16 mouse cellular contexts compared by ENCODE assay signal in the genomic region with DNA sequence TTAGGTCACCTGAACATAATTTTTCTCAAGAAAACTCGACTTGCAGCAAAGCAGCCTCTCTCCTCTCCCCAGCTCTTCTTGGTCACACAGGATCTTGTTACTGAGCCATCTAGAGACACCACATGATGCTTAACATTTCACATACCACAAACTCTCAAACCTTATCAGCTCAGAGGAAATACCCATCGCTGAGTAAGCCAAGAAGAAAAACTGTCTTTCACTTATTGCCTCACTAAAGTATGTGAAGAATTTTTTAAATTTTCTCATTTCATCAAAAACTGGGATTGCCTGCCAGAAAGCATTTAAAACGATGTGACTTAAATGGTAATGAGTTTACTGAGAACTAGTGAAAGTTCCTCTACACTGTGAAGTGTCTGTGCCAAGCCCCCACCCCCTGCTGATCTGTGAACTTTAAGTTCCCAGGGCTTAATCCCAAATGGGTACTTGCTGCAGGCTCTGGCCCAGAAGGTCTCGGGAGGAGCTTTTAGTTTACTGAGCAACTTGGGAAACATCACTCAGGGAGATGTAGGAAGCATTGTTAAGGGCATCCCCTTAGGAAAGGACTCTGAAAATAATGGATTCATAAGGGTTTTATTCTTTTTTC.
A peak's percentile ranks its signal among the peaks of the same experiment; 100 is the strongest.
DNase-seq lines count a peak whose midpoint lies in the region; ATAC-seq lines count a peak whose summit lies in the region.
"Had no signal": no experiment of that assay in that cellular context is flagged by ENCODE, and none has a peak within 500 bp of the region (broad histone marks: within the 10 kb centered on the region; RNA-seq: fewer than 3 reads in every experiment).

No protein-coding gene starts in this region.

- no peak overlapping the region for H3K27ac ChIP-seq in kidney, embryonic 15.5 days
- no peak overlapping the region for H3K27ac ChIP-seq in limb, embryonic 11.5 days (replicated peaks; ENCODE audit: low read depth, low read length)
- no peak overlapping the region for H3K27ac ChIP-seq in heart, embryonic 12.5 days (ENCODE audit: poor library complexity, severe bottlenecking)
- H3K27ac ChIP-seq: liver, embryonic 12.5 days; midbrain, embryonic 12.5 days; neural tube, embryonic 12.5 days had no signal

- no peaks in the 10 kb centered on the region for H3K36me3 ChIP-seq in kidney, embryonic 15.5 days
- H3K36me3 ChIP-seq in limb, embryonic 11.5 days (ENCODE audit: control insufficient read depth, insufficient read depth, low read length): no peaks in the 10 kb centered on the region
- no peaks in the 10 kb centered on the region for H3K36me3 ChIP-seq in heart, embryonic 12.5 days
- H3K36me3 ChIP-seq: liver, embryonic 12.5 days; midbrain, embryonic 12.5 days; neural tube, embryonic 12.5 days had no signal

- no peaks in the 10 kb centered on the region for H3K9me3 ChIP-seq in kidney, embryonic 15.5 days (replicated peaks)
- H3K9me3 ChIP-seq in limb, embryonic 11.5 days (ENCODE audit: control insufficient read depth, low read length): no peaks in the 10 kb centered on the region
- H3K9me3 ChIP-seq in heart, embryonic 12.5 days (replicated peaks): no peaks in the 10 kb centered on the region
- H3K9me3 ChIP-seq: liver, embryonic 12.5 days; midbrain, embryonic 12.5 days; neural tube, embryonic 12.5 days had no signal

- H3K9ac ChIP-seq in kidney, embryonic 15.5 days: no peak overlapping the region
- no peak overlapping the region for H3K9ac ChIP-seq in limb, embryonic 11.5 days (ENCODE audit: low read length)
- no peak overlapping the region for H3K9ac ChIP-seq in heart, embryonic 12.5 days
- H3K9ac ChIP-seq: liver, embryonic 12.5 days; midbrain, embryonic 12.5 days; neural tube, embryonic 12.5 days had no signal

- DNase-seq in kidney, postnatal 4 days: no peak
- DNase-seq in 416B (ENCODE audit: low read depth) (peak; percentile 72), ZHBTc4 (ENCODE audit: low read depth, low spot score) (peak; percentile 23)
- DNase-seq in limb, embryonic 11.5 days (ENCODE audit: low spot score): no peak
- DNase-seq in B cell, adult 2 months: no peak
- DNase-seq in testis, postnatal 14 days (ENCODE audit: low spot score): no peak
- DNase-seq: cerebellum, adult 9-11 months; heart, postnatal 36 days; retina, postnatal 1 day had no signal

- peaks cover 54% of the 10 kb centered on the region for H3K4me1 ChIP-seq in kidney, embryonic 15.5 days
- H3K4me1 ChIP-seq in limb, embryonic 11.5 days (ENCODE audit: control insufficient read depth, insufficient read depth, low read length): peaks cover 54% of the 10 kb centered on the region
- peaks cover 51% of the 10 kb centered on the region for H3K4me1 ChIP-seq in heart, embryonic 12.5 days (replicated peaks)

- WGBS in kidney, embryonic 15.5 days: 18% methylated on average over 4 of the region's 4 CpGs
- 12% methylated on average over 4 of the region's 4 CpGs for WGBS in limb, embryonic 11.5 days
- WGBS in heart, embryonic 12.5 days: 12% methylated on average over 4 of the region's 4 CpGs

- H3K4me3 ChIP-seq in kidney, embryonic 15.5 days (replicated peaks): no peak overlapping the region
- no peak overlapping the region for H3K4me3 ChIP-seq in limb, embryonic 11.5 days (ENCODE audit: low read depth, low read length)
- no peak overlapping the region for H3K4me3 ChIP-seq in heart, embryonic 12.5 days
- H3K4me3 ChIP-seq: liver, embryonic 12.5 days; midbrain, embryonic 12.5 days; neural tube, embryonic 12.5 days had no signal

- H3K27me3 ChIP-seq in kidney, embryonic 15.5 days: no peaks in the 10 kb centered on the region
- H3K27me3 ChIP-seq in limb, embryonic 11.5 days (ENCODE audit: control insufficient read depth, insufficient read depth, low read length): no peaks in the 10 kb centered on the region
- no peaks in the 10 kb centered on the region for H3K27me3 ChIP-seq in heart, embryonic 12.5 days (replicated peaks)
- H3K27me3 ChIP-seq: liver, embryonic 12.5 days; neural tube, embryonic 12.5 days had no signal

- no peak for ATAC-seq in kidney, embryonic 15.5 days (replicated peaks; ENCODE audit: low FRiP score)
- ATAC-seq in limb, embryonic 11.5 days (ENCODE audit: insufficient number of reproducible peaks, low FRiP score, low TSS enrichment, low read depth): no peak
- ATAC-seq in heart, embryonic 12.5 days (ENCODE audit: insufficient number of reproducible peaks, low FRiP score): no peak
- ATAC-seq: forebrain, embryonic 16.5 days; intestine, embryonic 16.5 days; liver, embryonic 12.5 days had no signal

- H3K4me2 ChIP-seq in kidney, embryonic 15.5 days: 0 out of 2 replicates have a peak overlapping the region, but pooled peaks have one; percentile 16
- 0 out of 2 replicates have a peak overlapping the region, but pooled peaks have one; percentile 24 for H3K4me2 ChIP-seq in limb, embryonic 11.5 days (ENCODE audit: low read depth, severe bottlenecking)
- no peak overlapping the region for H3K4me2 ChIP-seq in heart, embryonic 12.5 days
- H3K4me2 ChIP-seq: liver, embryonic 12.5 days; midbrain, embryonic 12.5 days; neural tube, embryonic 12.5 days had no signal

Comparison
In these comparisons a context has a peak if more than half of its experiments do, and no peak if none do; other contexts are left out.
1. DNase-seq: peak in 416B (single experiment) and ZHBTc4 (single experiment); none in kidney, postnatal 4 days (0 of 2), limb, embryonic 11.5 days (single experiment), B cell, adult 2 months (0 of 2) and testis, postnatal 14 days (single experiment).